Mouse (Mus musculus): ENCODE measurements around the gene St8sia1. TPM values are rescaled to one million over a fixed set of nuclear protein-coding genes. Genes with fewer than 3 reads are reported as not detected.
A peak's percentile ranks its signal among the peaks of the same experiment; 100 is the strongest.

The St8sia1 gene
- polyA plus RNA-seq, 1 experiment from 2014 or later = 2.3 TPM

DNA sequence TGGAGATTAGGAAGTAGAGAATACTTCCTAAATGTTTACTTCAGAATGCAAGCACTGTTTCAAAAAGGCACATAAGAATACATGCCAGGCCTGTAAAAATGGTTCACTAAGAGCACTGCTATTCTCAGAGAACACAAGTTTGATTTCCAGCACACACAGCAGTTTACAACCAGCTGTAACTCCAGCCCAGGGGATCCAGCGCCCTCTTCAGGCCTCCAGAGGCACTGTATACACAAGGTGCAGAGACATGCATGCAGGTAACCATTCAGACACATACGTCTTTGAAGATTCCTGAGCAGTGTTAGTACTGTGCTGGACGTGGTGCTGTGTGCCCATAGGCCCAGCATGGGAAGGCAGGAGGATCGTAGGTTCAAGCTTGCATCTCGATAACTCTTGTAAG, 190.7 kb downstream of the St8sia1 start:
- Histone ChIP-seq H3K9ac (ENCODE audit: low read depth, low read length) (no peak overlapping the region), H3K4me3 (replicated peaks; ENCODE audit: low read depth, low read length) (no peak overlapping the region), H3K4me2 (ENCODE audit: low read length) (no peak overlapping the region), H3K27ac (no peak overlapping the region), H3K9me3 (replicated peaks; ENCODE audit: low read length) (no peaks in the 10 kb centered on the region), H3K4me1 (replicated peaks; ENCODE audit: insufficient read depth, low read length) (no peaks in the 10 kb centered on the region), H3K27me3 (ENCODE audit: insufficient read depth, low read length) (no peaks in the 10 kb centered on the region), H3K36me3 (ENCODE audit: insufficient read depth, low read length) (peaks cover 33% of the 10 kb centered on the region)
- no peak for DNase-seq (ENCODE audit: low spot score)
- whole genome bisulfite sequencing = 90% methylated on average over 5 of the region's 5 CpGs
- ATAC-seq (replicated peaks; ENCODE audit: low FRiP score, low read depth) = no peak
- peak; percentile 35; the same call in 1 of the 2 replicates for TF ChIP-seq CTCF (IDR thresholded peaks at IDR 0.05; ENCODE audit: low read depth)

DNA sequence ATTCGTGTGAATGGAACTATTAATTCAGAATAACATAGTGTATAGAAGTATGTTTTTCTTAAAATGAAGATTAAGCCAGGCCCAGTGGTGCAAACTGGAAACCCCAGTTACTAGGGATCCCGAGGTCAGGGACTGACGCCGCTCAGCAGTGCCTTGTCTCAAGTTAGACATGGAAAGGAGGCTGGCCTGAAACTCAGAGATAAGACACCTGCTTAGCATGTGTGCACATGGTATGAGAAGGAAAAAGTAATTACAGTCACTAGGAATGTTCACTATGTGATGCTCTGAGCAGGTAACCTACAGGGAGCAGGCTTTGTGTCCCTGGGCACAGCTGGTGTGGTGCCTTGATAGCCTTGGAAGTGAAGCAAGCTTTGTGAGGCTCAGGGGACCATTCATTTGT, 192.6 kb downstream of the St8sia1 start:
- Histone ChIP-seq H3K9me3 (replicated peaks; ENCODE audit: low read length) (no peaks in the 10 kb centered on the region), H3K27me3 (ENCODE audit: insufficient read depth, low read length) (no peaks in the 10 kb centered on the region), H3K27ac (no peak overlapping the region), H3K4me3 (replicated peaks; ENCODE audit: low read depth, low read length) (no peak overlapping the region), H3K36me3 (ENCODE audit: insufficient read depth, low read length) (peaks cover 42% of the 10 kb centered on the region), H3K4me1 (replicated peaks; ENCODE audit: insufficient read depth, low read length) (no peaks in the 10 kb centered on the region), H3K9ac (ENCODE audit: low read depth, low read length) (no peak overlapping the region), H3K4me2 (ENCODE audit: low read length) (no peak overlapping the region)
- DNase-seq (ENCODE audit: low spot score) (no peak), ATAC-seq (replicated peaks; ENCODE audit: low FRiP score, low read depth) (no peak)
- no peak for TF ChIP-seq CTCF (IDR thresholded peaks at IDR 0.05; ENCODE audit: low read depth)
- WGBS = 88% methylated on average over 4 of the region's 4 CpGs

Other genes starting within 250 kb of the St8sia1 start
- gene Cmas, start 207.8 kb downstream of the St8sia1 start, polyA plus RNA-seq (2015; fragmentation: Nextera tagmentation; extraction: Ambion mirVana) = 60.0 and 63.2 TPM in 2 replicates
- gene Sult6b2, start 159.9 kb downstream of the St8sia1 start, polyA plus RNA-seq (2015; fragmentation: Nextera tagmentation; extraction: Ambion mirVana) = not detected in 2 replicates
- gene C2cd5, start 135.7 kb upstream of the St8sia1 start, polyA plus RNA-seq (2015; fragmentation: Nextera tagmentation; extraction: Ambion mirVana) = 19.1 and 20.5 TPM in 2 replicates
- 35.9 and 36.6 TPM in 2 replicates for gene Etnk1, start 202.8 kb upstream of the St8sia1 start, polyA plus RNA-seq (2015; fragmentation: Nextera tagmentation; extraction: Ambion mirVana)

Data from kidney, postnatal 0 days (tissue).